Mouse (Mus musculus) midbrain, embryonic 11.5 days (tissue): ENCODE measurements around the gene Fzd10. TPM values are rescaled to one million over a fixed set of nuclear protein-coding genes. Genes with fewer than 3 reads are reported as not detected.
A peak's percentile ranks its signal among the peaks of the same experiment; 100 is the strongest.

ENCODE experiments used
- ATAC-seq: fragments of 200-750 bp; cut with Nextera tagmentation; 2 replicates; pipeline ENCODE4 v1.8.0; 2017; ENCODE audit warnings: moderate TSS enrichment, moderate library complexity; ENCODE audit not compliant: low FRiP score
- DNase-seq: peaks from one replicate; pipeline ENCODE4 v3.0.0; 2015; ENCODE audit warnings: low spot score; ENCODE audit errors: missing footprints
- H3K27ac ChIP-seq: fragments of 300-500 bp; sonication (generic); 2 replicates; pipeline ENCODE4 v1.5.1; 2014; ENCODE audit warnings: low read depth, low read length
- H3K27me3 ChIP-seq: fragments of 300-500 bp; sonication (generic); 2 replicates; pipeline ENCODE4 v1.6.1; 2014; ENCODE audit warnings: mild to moderate bottlenecking, low read length, moderate library complexity, mixed read lengths; ENCODE audit not compliant: control insufficient read depth, insufficient read depth
- H3K36me3 ChIP-seq: fragments of 300-500 bp; sonication (generic); 2 replicates; pipeline ENCODE4 v1.6.1; 2014; ENCODE audit warnings: mild to moderate bottlenecking, low read length, moderate library complexity, mixed read lengths; ENCODE audit not compliant: control insufficient read depth, insufficient read depth
- H3K4me1 ChIP-seq: fragments of 300-500 bp; sonication (generic); 2 replicates; pipeline ENCODE4 v1.6.1; 2014; ENCODE audit warnings: low read length; ENCODE audit not compliant: control insufficient read depth, insufficient read depth
- H3K4me2 ChIP-seq: fragments of 300-500 bp; sonication (generic); 2 replicates; pipeline ENCODE4 v1.6.1; 2014; ENCODE audit warnings: mild to moderate bottlenecking, moderate library complexity
- H3K4me3 ChIP-seq: fragments of 300-500 bp; sonication (generic); 2 replicates; pipeline ENCODE4 v1.5.1; 2014; ENCODE audit warnings: low read depth, low read length
- H3K9ac ChIP-seq: fragments of 300-500 bp; sonication (generic); 2 replicates; pipeline ENCODE4 v1.6.1; 2014; ENCODE audit warnings: low read length
- H3K9me3 ChIP-seq: fragments of 300-500 bp; sonication (generic); 2 replicates; pipeline ENCODE4 v1.6.1; 2016; ENCODE audit warnings: low read length; ENCODE audit not compliant: control insufficient read depth
- WGBS: fragments of 180-500 bp; shearing (Covaris S2); extraction: QIAGEN DNeasy Blood & Tissue Kit; methylation state at CpG from one replicate; pipeline ENCODE4 v1.1.7; 2014; 5-methylcytosine and 5-hydroxymethylcytosine counted together
- polyA plus RNA-seq: library from polyadenylated mRNA; unstranded; fragments of >200 nt; fragmentation: Nextera tagmentation; extraction: Ambion mirVana; gene quantifications from 2 replicates; pipeline ENCODE4 v1.2.1, GENCODE M21; 2014

The Fzd10 gene
- polyA plus RNA-seq, result 22.4 and 25.6 TPM in 2 replicates

DNA sequence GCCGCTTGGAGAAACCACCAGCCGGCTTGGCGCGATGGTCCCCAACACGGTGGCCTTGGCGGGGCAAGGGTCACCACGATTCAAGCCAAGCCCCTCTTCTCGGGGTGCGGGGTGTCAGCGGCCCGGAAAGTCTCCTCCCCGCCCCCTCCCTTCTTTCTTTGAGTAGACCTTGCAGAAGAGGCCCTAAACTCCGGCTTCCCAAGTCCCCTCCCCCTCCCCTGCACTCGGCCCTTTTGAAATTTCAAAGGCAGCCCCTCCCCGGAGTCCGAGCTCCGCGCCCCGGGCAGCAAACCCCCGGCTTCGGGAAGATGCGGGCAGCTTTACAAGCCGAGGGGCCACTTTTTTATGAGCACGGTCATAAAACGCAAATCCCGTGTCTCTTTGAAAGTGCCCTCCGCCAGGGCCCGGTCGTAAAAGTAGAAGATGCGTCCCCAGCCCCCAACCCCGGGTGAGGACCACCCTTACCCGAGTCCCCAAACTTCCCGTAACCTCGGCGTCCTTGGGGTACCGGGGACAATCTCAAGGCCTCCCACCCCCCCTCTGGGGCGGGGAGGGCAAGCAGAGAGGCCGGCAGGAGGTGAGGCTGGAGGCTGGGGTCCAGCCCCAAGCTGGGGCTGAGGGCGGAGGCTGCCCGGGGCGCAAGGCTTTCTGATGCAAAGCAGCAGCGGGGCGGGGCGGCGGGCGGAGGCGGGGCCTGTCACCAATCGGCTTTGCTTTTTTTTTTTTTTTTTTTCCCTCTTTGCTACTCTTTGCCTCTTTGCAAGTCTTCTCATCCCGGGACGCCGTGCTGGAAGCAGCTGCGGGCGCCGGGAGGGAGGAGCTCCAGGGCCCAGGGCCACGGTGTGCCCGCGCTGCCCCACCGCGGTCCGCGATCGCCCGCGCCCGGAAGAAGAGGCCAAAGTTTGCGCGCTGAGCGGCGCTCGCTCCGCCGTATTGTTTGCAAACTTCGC, at the start of gene Fzd10:
Fzd10 (plus strand) TSS at position 773 of the 950 bp plus-strand sequence.
- Histone ChIP-seq H3K4me3 (peak within 1 kb of the TSS; percentile 86), H3K27me3 (peaks cover 3% of the 10 kb centered on the region; the same call in 1 of the 2 replicates), H3K36me3 (no peaks in the 10 kb centered on the region), H3K4me1 (peaks cover 36% of the 10 kb centered on the region), H3K4me2 (peak within 1 kb of the TSS; percentile 69), H3K9me3 (no peaks in the 10 kb centered on the region), H3K9ac (peak within 1 kb of the TSS; percentile 95), H3K27ac (peak within 1 kb of the TSS; percentile 98)
- DNase-seq, result peak; percentile 99
- ATAC-seq, result peak; percentile 74
- under 1% methylated on average over 64 of the region's 73 CpGs for WGBS

DNA sequence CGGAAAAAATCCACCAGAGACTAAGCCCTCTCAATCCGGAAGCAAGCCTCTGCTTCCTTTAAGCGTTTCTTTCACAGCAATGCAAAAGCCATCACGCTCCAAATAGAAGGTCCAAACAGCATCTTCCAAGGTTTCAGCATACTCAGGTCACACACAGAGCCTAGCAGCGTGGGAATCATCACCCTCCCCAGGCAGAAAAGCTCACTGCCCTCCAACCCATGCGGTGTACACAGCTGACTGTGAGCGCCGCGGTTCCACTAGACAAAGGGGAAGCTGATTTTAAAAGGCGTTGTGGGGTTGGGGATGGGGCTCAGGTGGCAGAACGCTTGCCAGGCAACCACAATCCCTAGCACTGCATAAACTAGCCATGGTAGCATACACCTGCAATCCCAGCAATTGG, 49.2 kb upstream of the Fzd10 start:
- WGBS, result 2% methylated on average over 11 of the region's 11 CpGs
- DNase-seq (peak; percentile 96), ATAC-seq (peak; percentile 64; the same call in 1 of the 2 replicates)
- Histone ChIP-seq H3K4me1 (peaks cover 15% of the 10 kb centered on the region), H3K36me3 (no peaks in the 10 kb centered on the region), H3K27ac (no peak overlapping the region), H3K9ac (peak overlapping the region; percentile 63), H3K27me3 (no peaks in the 10 kb centered on the region), H3K9me3 (no peaks in the 10 kb centered on the region; the same call in 1 of the 2 replicates), H3K4me2 (peak overlapping the region; percentile 33), H3K4me3 (peak overlapping the region; percentile 14; the same call in 1 of the 2 replicates)

DNA sequence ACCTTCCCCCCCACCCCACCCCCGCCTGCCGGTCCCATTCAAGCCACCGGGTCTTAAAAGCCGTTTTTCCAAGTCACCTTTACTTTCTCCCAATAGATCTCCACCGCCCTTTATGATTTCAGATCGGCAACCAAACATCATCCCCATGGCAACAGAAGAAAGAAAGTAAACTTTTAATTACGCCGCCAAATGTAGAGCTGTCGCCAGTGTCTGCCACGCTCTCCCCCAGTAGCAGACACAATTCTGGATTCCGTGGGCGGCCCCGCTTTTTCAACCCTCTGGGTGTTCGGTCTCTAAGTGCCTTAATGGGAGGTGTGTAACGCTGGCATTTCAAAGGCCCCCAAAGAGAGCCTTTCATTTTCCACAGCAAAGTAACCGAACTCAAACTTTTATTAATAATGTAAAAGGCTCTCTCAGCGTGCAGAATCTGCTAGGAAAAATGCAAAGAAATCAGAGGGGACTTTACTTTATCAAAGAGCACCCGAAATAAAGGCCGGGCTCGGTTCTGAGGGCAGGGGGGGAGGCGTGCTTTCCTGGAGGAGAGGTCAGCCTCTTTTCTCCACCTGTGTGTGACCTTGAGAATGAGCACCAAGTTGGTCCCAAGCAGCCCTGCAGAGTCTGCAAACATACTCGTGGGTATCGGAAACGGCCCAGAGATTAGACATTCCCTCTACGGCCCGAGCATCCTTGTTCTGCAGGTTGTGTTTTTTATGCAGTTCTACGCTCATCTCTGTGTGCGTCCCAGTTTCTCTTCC, 48.3 kb upstream of the Fzd10 start:
- H3K36me3 ChIP-seq, result no peaks in the 10 kb centered on the region
- H3K4me3 ChIP-seq, result peak overlapping the region; percentile 14; the same call in 1 of the 2 replicates
- ATAC-seq (no peak; the same call in 1 of the 2 replicates), DNase-seq (peak; percentile 93)
- peak overlapping the region; percentile 4; the same call in 1 of the 2 replicates for H3K9ac ChIP-seq
- H3K27me3 ChIP-seq, result no peaks in the 10 kb centered on the region
- H3K4me1 ChIP-seq, result peaks cover 15% of the 10 kb centered on the region
- H3K27ac ChIP-seq, result no peak overlapping the region
- peak overlapping the region; percentile 33 for H3K4me2 ChIP-seq
- no peaks in the 10 kb centered on the region; the same call in 1 of the 2 replicates for H3K9me3 ChIP-seq
- WGBS, result 6% methylated on average over 28 of the region's 28 CpGs

DNA sequence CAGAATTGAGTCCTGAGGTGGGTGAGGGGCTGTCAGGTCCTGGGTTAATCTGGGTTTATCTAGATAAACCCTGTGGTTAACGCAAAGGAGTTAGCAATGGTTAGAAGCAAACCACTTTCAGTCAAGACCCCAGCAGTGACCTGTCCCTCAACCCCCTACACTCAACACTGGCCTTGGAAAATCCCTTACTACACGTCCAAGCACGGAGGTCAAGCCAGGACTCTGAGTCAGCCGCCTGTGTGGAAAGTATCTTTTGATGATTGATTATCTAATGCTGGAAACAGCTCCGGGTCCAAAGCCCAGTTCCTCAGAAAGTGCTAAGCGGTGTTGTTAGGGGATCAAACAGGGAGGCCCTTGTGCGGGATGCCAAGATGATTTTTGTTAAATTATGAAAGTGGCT, 42.5 kb upstream of the Fzd10 start:
- Histone ChIP-seq H3K36me3 (no peaks in the 10 kb centered on the region), H3K27me3 (no peaks in the 10 kb centered on the region), H3K9me3 (no peaks in the 10 kb centered on the region; the same call in 1 of the 2 replicates), H3K27ac (no peak overlapping the region), H3K4me2 (no peak overlapping the region), H3K9ac (no peak overlapping the region), H3K4me3 (no peak overlapping the region), H3K4me1 (no peaks in the 10 kb centered on the region; the same call in 1 of the 2 replicates)
- DNase-seq, result peak; percentile 35
- ATAC-seq, result no peak
- 57% methylated on average over 7 of the region's 7 CpGs for WGBS

DNA sequence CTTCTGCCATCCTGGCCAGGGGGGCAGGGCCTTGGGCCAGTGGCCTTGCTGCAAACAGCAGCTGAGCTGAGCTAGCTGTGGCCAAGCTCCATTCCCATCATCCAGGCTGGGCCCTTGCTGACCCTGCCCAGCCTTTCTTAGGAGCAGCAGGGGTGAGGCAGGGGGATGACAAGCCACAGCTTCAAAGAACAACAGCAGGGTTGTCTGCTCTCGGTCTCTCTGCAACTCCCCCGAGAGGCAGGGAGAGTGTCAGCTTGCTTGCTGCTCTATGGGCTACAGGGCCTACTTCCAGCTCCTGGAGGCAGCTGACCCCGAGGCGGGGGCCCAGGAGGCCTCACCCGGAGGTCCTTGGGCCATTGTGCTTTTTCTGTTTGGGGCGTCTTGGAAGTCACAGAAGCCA, 33.3 kb upstream of the Fzd10 start:
- no peak for DNase-seq

DNA sequence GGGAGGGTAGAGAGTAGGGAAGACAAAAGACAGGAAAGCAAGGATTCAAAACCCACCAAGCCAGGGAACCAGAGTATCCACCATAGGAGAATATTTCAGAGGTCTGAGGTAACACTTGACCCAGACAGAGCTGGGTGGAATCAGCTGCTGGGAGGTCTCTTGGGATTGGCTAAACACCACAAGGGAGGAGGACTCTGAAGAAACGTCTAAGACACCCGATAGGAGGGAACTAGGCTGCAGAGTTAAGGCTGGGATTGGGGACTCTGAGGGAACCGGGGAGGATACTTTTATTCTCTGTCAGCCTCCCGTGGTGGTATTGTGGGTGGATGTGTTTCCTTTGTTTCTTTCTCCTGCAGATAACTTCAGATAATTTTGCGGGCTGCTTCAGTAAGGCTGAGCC, 31.7 kb upstream of the Fzd10 start:
- WGBS, result 27% methylated on average over 5 of the region's 5 CpGs
- DNase-seq (peak; percentile 86), ATAC-seq (no peak)
- H3K9me3 ChIP-seq, result no peaks in the 10 kb centered on the region
- no peaks in the 10 kb centered on the region for H3K27me3 ChIP-seq
- no peak overlapping the region for H3K27ac ChIP-seq
- no peak overlapping the region for H3K9ac ChIP-seq
- no peak overlapping the region for H3K4me3 ChIP-seq
- H3K36me3 ChIP-seq, result no peaks in the 10 kb centered on the region
- no peak overlapping the region for H3K4me2 ChIP-seq
- H3K4me1 ChIP-seq, result peaks cover 11% of the 10 kb centered on the region

More for the DNA sequence above, 33.3 kb upstream of the Fzd10 start:
- Histone ChIP-seq H3K36me3 (no peaks in the 10 kb centered on the region), H3K9me3 (no peaks in the 10 kb centered on the region), H3K27ac (no peak overlapping the region), H3K4me3 (no peak overlapping the region), H3K9ac (0 out of 2 replicates have a peak overlapping the region, but pooled peaks have one; percentile 12), H3K4me1 (peaks cover 11% of the 10 kb centered on the region), H3K4me2 (no peak overlapping the region), H3K27me3 (no peaks in the 10 kb centered on the region)
- ATAC-seq, result peak; percentile 30; the same call in 1 of the 2 replicates
- WGBS, result 6% methylated on average over 6 of the region's 6 CpGs

DNA sequence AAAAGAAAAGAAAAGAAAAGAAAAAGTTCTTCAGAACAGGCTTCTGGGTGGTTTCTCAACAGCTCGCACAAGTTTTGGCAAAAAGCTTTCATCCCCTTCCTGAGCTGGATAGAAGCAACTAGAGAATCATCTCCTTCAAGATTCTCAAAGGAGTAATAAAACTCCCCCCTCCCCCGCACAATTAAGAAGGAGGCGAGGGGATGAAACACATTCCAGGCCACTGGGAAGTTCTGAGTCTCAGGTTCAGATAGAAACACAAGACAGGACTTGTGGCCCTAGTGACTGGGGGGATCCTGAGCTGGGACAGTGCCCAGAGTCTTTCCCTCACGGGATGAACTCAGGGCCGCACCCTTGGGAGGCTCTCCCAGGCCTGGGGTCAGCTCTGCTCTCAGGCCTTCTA, 30.6 kb upstream of the Fzd10 start:
- Histone ChIP-seq H3K27me3 (no peaks in the 10 kb centered on the region), H3K36me3 (no peaks in the 10 kb centered on the region), H3K9me3 (no peaks in the 10 kb centered on the region), H3K4me2 (no peak overlapping the region), H3K9ac (no peak overlapping the region), H3K4me3 (no peak overlapping the region), H3K4me1 (peaks cover 11% of the 10 kb centered on the region), H3K27ac (no peak overlapping the region)
- WGBS, result 63% methylated on average over 5 of the region's 5 CpGs
- ATAC-seq, result no peak
- DNase-seq, result peak; percentile 71

DNA sequence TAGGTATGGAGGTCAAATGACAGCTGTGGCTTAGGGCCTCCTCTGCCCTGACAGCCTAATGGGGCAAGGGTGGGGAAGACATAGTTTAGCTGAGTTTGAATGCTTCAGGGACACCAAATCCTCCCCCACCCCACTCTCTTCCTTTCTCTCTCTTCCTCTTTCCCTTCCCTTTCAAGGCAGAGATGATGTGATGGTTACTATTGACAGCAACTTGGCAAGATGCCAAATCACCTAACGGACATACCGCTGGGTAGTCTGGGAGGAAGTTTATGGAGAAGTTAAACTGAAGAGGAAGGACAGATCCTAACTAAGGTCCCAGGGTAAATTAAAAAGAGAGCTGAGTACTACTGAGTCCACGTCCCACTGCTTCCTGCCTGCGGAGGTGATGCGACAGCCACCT, 29.8 kb upstream of the Fzd10 start:
- H3K4me3 ChIP-seq, result no peak overlapping the region
- no peaks in the 10 kb centered on the region for H3K9me3 ChIP-seq
- no peaks in the 10 kb centered on the region for H3K36me3 ChIP-seq
- H3K9ac ChIP-seq, result no peak overlapping the region
- WGBS, result 90% methylated on average over 5 of the region's 5 CpGs
- peak; percentile 45 for DNase-seq
- H3K27ac ChIP-seq, result no peak overlapping the region
- H3K27me3 ChIP-seq, result no peaks in the 10 kb centered on the region
- H3K4me1 ChIP-seq, result peaks cover 11% of the 10 kb centered on the region
- no peak for ATAC-seq
- no peak overlapping the region for H3K4me2 ChIP-seq
